Mouse (Mus musculus) testis, adult 2 months (tissue): ENCODE data around the gene Cenpv.

ENCODE experiments used
- CTCF ChIP-seq: fragments of 200-500 bp; IDR thresholded peaks from 2 replicates; pipeline ENCODE4 v1.5.1; 2012; ENCODE audit warnings: low read depth, mild to moderate bottlenecking, inconsistent platforms, low read length, moderate library complexity; ENCODE audit not compliant: control insufficient read depth, insufficient read depth, insufficient replicate concordance
- POLR2A ChIP-seq: fragments of 200-500 bp; IDR thresholded peaks from 2 replicates; pipeline ENCODE4 v1.6.1; 2012; ENCODE audit warnings: low read depth, mild to moderate bottlenecking, inconsistent platforms, low read length, moderate library complexity; ENCODE audit not compliant: control insufficient read depth

DNA sequence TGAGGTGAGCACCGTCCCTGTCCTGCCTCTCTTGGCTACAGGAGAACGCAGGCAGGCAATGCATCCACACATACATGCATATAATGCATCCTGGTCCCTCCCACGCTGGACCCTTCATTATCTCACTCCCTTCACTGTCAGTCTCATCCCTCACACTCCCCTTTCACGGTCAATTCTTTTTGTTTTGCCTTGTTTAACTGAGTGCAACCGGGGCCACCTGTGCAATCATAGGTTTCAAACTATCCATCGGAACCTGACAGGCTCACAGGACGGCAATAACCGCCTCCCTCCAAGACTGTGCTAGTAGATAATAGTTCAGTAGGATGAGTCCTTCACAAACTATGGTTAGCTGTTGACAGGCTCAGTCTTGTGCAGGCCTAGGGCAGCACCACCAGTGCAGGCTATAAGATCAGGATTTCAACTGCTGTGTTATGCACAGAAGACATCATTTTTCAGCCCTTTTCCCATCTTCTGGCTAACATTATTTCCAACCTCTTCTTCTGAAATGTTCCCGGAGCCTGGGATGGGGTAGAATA is 45.7 kb upstream of the Cenpv start:
- TF ChIP-seq CTCF (no peak), POLR2A (no peak)
